Mouse (Mus musculus) right cerebral cortex, postnatal 14 days (tissue): ENCODE measurements around the gene Zfp36l3.
"Not testable (repeated sequence)": the region's sequence is repeated elsewhere in the genome, so short reads cannot be mapped to it uniquely, and the experiment has no call there.

Source experiments
- DNase-seq: peaks from one replicate; pipeline ENCODE4 v3.0.0; 2022

Zfp36l3 gene

GRCm38 (mm10) chrX:53776276-53776675 is at the start of gene Zfp36l3:
Zfp36l3 (minus strand) TSS chrX:53776394.
- DNase-seq, result no peak

- DNase-seq, result no peak
These were observed 22.9 kb upstream of the Zfp36l3 start for GRCm38 (mm10) chrX:53799074-53799473.

- DNase-seq, result not testable (repeated sequence)
These were observed 21.3 kb upstream of the Zfp36l3 start, which contains the start of gene Xlr for GRCm38 (mm10) chrX:53797519-53797918. Xlr (minus strand) TSS chrX:53797706.

GRCm38 (mm10) chrX:53757736-53758135 is 18.5 kb downstream of the Zfp36l3 start, which contains the start of gene 1700013H16Rik:
1700013H16Rik (minus strand) TSS chrX:53757831.
- DNase-seq, result no peak

GRCm38 (mm10) chrX:53752851-53753250 is 23.3 kb downstream of the Zfp36l3 start:
- DNase-seq, result no peak

- DNase-seq, result no peak
These were observed 47.2 kb downstream of the Zfp36l3 start for GRCm38 (mm10) chrX:53728967-53729366.

GRCm38 (mm10) chrX:53724596-53724995 is 51.6 kb downstream of the Zfp36l3 start, which contains the start of gene 4930502E18Rik:
4930502E18Rik (plus strand) TSS chrX:53724826.
- DNase-seq, result no peak
